Mouse (Mus musculus): ENCODE data around the gene Prkar2a.

DNA sequence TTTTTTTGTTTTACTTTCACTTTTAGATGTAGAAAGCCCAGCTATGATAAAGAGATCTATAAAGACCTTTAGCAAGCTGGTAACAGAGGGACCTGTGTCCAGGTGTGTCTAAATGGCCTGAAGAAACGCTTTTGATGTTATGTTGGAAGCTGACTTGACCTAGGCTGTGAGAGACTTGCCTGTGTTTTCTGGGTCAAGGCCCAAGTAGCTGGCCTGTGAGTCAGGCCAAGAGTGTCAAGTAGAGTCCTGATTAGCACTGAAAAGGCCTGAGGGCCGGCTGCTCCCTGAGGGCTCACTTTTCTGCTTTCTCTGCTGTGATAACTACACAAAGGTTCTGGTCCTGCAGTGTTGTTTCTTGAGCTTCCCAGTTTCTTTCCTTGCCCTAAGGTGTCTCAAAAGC lies 1.4 kb upstream of the Prkar2a start:
- TF ChIP-seq TAL1 (IDR thresholded peaks at IDR 0.05; ENCODE audit: low read length) (no peak), GATA1 (IDR thresholded peaks at IDR 0.05; ENCODE audit: low read length) (no peak)

All from erythroblast, embryonic 14.5 days (primary cell).